Mouse (Mus musculus) heart, postnatal 36 days (tissue): Measurements from ENCODE around the gene Rab7b. TPM values are rescaled to one million over a fixed set of nuclear protein-coding genes. Genes with fewer than 3 reads are reported as not detected.

Experiments
- DNase-seq, 2 experiments: peaks; one replicate each; pipeline ENCODE4 v3.0.0; 2021 to 2022
- intact Hi-C: fragments of 180-260 bp; cut with DNase I; formaldehyde crosslinking; loops from one replicate; pipeline ENCODE4 v1.15.1; 2025
- total RNA-seq, 2 experiments: library from RNA; stranded (reverse); gene quantifications; 2 replicates each; pipeline ENCODE4 v1.2.3; 2021

The Rab7b gene
- total RNA-seq, 2 experiments from 2014 or later, result 4.3 to 4.5 TPM

DNA sequence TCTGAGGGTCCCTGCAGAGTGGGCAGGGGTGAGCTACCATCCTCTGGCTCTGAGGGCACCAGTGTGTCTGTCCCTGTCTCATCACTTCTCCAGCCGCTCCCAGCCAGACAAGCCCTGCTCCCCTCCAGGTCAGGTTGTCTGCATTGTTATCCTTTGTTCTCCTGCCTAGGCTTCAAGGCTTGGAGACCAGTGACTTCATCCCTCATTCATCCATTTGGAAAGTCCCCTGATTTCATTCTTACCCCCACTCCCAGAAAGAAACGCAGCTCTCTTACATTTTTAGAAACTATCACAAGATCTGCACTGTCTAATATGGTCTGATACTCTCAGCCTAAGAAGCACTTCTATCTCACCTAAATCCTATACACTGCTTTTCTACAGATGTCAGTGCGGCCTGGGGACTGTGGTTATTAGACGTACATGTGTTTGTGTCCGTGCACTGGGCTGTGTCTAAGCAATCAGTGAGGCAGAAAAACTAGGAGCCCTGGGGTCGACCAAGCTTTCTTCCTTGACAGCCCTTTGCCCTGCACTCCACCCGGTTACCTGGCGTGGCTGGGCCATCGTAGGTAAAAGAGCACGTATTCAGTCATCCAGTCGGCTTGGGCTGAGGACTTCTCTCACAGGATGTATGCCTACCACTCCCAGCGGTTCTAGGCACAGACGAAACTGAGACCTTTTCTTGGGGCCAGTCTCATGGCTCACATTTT lies 45.1 kb downstream of the Rab7b start:
- no peak for DNase-seq
- intact Hi-C loops, result no loop called here

DNA sequence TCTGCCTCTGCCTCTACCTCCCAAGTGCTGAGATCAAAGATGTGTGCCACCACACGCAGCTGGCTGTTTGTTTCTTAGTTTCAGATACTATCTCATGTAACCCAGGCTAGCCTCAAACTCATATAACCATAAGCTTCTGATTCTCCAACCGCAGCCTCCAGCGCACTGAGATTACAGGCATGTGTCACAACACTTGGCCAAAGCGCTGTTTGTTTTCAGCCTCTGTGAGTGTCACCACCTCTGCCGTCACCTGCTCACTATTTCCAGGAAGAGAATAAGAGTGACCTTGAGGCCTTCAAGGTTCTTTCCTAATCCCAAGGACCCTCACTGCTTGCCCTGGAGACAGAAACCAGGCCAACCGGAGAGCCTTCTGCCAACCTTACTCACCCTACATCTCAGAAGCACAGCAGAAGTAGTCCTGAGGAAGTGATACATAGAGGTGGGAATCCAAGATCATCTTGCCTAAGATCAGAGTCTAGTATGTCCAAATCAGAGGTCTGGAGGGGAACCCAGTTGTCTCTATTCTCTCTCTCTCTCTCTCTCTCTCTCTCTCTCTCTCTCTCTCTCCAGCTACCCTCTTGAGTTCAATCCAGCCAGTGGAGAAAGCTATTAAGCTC lies 46.3 kb downstream of the Rab7b start:
- intact Hi-C loops, result no loop called here
- no peak for DNase-seq

DNA sequence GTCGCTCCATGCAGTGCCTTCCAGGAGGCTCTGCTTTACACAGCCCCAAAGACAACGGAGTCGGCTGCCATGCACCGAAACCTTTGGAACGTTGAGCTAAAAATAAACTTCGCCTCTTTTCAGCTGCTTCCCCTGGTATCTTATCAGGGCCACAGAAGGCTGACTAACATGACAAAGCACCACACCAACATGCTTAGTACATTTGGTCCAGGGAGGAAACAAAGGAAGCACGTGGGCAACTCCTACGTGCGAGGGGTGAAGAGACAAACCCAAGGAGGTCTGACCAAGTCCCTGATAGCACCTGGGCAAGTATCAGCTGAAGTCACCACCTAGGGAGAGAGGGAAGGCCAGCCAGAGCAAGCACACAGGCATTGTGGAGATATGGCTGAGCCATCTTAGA lies 48.0 kb downstream of the Rab7b start:
- intact Hi-C loops, result no loop called here
- no peak for DNase-seq

DNA sequence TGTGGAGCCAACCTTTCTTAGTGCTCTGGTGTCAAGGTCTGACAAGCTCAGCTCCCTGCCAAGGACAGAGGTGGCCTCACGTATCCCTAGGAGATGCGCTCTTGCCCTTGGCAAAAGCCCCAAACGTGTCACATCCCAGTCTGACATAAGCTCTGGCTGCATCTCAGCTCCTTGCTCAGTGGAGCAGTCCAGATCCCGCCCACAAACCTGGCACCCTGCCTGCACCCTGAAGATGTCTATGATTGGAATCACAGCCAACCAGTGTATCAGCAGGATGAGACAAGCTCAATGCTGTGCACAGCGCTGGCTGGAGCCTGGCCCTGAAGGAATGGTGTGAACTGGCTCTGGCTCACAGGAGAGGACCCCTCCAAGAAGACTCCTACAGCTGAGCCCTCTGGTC lies 48.8 kb downstream of the Rab7b start:
- DNase-seq, result peak; percentile 65 to 72
- intact Hi-C loops, result no loop called here

DNA sequence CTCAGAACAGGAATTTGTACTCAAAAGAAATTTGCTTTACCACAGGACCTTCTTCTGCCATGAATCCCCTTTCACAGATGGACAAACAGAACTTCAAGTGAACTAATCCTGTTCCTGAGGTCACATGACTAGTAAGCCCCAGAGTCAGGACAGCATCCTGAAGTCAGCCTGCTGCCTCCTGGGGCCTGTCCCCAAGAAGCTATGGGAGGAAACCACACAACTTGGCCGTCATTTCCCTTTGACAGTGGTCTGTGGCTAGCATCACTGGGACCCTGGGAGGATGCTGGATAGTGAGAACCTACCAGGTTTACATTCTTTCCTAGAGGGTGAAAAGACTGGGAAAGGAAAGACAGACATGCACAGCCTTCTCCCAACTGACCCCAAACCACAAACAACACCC lies 50.3 kb downstream of the Rab7b start:
- intact Hi-C loops, result no loop called here
- DNase-seq, result no peak

DNA sequence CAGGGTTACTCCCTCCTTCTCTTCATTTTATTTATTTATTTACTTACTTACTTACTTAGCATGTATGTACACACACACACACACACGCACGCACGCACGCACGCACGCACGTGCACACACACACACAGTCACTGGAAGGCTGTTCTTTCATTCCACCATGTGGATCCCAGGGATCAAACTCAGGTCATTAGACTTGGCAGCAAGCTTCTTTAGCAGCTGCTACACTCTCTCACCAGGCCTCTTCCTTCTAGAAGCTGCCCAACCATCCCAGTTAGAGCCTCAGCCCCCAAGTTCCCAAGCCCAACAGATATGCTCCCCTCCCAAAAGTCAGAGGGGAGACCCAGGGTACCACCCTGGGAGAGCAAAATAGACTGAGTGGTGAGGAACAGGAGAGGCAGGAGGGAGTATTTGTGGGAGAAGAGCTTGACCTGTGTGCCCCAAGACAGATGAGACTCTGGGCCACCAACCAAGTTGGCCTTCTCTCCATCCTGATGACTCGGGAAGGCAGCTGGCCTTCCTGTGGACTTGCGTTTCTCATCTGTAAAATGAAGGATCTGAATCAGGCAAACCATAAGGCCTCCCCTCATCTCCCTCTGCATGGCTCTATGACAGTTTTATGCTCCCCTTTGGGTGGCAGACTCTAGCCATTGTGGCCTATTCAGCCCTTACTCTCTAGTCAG lies 51.1 kb downstream of the Rab7b start:
- intact Hi-C loops, result no loop called here

DNA sequence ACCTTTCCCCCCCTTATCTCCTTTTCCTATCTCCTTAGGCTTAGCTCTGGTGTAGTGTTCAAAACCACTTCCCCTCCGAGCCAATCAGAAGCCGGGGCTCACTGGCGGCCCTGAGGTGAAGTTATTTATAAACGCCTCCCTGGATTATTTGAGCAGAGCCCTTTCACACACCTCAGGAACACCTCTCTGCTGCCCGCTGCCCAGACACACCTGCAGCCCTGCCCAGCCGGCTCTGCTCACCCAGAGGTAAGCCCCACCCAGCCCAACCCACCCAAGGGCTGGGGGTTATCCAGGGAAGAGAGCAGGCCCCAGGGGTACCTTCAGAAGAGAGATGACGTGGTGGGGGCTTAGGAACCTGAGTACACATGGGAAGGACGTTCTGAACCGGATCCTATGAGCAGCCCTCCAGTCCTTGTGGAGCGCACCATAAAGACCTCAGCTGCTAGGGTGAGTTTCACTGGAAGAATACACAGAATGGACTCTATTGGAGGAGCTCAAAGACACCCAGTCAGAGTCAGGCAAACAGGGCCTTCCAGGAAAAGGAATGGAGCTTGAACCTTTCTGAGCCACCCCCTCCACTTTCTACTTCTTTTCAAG lies 55.5 kb downstream of the Rab7b start, which contains the start of gene Slc26a9:
Slc26a9 (plus strand) TSS at position 155 of the 597 bp plus-strand sequence.
- intact Hi-C loops, result no loop called here
- DNase-seq, result no peak

More for the DNA sequence above, 51.1 kb downstream of the Rab7b start:
- no peak for DNase-seq

DNA sequence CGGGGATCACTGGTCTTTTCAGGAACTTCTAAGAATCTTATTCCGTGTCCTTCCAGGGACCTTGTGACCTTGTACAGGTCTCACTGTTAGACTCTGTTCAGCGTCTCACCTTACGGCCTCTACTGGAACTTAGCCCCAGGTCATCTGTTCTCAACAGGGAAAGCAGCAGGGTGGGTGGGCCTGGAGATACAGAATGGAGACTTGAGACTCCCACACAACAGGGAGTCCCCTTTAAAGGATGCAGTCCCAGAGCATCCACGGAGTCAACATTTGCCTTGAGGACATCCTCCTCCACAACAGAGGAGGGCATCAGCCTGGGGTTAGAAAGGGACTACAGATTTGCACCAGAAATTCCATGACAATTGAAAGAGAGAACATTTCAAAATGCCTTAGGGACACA lies 56.9 kb downstream of the Rab7b start:
- intact Hi-C loops, result no loop called here

DNA sequence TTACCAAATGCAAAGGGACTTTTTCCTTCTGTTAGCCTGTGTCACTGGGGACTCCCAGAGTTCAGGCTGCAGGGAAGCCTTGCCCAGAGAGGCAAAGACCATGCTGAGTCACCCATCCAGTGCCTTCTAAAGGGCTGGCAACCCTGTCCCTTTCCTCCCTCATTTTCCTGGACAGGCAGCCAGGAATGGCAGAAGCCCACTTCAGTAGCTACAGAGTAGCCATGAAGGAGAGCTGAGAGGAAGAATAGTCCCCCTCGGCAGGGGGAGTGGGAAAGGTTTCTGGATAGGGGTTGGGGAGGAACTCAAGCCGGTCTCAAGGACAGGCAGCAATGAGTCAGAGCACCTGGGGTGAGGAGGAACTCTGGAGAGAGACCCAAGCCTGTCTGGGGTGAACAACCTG lies 59.3 kb downstream of the Rab7b start:
- intact Hi-C loops, result no loop called here
- DNase-seq, result no peak

More for the DNA sequence above, 56.9 kb downstream of the Rab7b start:
- no peak for DNase-seq

DNA sequence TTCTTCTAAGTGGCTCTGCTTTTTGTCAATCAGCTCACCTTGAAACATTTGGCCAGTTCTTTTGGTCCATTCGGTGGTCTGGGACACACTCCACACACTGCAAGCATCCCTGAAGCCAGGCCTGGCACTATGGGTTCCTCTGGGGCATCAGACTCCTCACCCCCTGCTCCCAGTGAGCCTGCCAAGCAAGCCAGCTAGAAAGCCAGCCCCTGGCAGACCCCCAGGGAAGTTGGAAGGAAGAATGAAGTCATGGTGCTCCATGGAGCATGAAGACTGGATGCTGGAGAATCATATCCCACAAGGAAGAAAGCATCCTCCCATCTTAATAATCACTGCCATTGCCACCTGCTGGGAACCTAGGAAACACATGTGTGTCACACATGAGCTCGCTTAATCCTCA lies 60.1 kb downstream of the Rab7b start:
- no peak for DNase-seq
- intact Hi-C loops, result no loop called here

DNA sequence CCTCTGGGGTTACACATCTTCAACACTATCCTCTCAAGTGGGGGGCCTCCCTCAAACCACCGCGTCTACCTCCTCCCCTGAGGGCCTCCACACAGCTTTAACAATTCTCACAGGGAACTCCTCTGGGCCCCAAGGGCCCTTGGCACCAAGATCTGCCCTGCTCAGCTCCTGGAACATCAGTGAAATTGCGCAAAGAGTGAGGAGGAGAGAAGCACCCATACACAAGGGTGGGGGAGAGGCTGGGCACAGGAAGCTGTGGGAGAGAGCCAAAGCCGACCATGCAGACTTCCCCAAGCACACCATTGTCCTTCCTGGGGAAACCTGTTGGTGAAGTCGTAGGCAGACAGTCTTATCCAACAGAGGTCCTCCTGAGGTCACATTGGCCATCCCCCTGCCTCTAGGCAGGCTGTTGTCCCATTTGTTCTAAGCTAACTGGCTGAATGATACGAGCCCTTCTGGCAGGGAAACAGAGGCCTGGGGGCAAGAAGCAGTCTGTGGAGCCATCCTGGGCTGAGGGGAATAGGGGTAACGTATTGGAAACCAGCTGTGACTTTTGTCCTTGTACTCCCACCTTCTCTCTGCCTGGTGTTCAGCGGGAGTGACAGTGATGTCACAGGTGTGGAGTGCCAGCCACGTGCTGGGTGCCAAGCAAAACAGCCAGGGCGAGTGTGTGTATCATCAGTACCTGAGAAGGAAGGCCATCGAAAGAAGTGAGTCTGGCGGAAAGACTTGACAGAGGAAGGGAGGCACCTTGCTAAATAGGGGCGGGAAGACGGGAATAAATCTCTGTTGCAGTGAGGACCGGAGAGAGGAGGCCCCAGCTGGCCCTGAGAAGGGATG lies 61.4 kb downstream of the Rab7b start:
- DNase-seq, result no peak
- intact Hi-C loops, result no loop called here

DNA sequence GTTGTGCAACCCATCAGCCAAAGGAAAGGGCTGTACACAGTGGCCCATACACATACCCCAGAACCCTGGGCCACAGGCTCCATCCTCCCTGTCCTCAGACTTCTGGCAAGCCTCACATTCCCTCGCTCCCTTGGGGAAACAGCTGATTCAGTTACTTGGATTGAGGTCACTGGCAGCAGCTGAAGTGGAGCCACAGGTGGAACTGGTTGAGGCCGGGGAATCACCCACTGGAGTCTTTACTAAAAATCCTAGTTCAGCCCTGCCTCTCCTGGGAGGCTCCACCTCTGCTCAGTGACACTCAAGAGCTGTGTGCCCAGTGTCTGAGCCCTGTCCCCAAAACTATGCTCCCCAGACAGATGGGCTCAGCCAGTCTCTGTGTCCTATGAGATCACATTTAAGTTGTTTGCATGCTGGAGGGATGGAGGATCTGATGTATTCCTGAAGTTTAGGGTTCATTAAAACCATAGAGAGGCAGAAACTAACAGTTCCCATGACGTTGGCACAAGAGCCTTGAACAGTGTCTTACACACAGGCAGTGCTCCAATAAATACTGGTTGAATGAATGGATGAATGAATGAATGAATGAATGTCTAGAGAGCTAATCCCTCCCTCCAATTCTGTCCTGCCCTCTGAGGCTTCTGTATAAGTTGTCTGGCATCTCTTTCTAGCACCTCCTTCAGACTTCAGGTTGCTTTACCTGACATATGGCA lies 62.8 kb downstream of the Rab7b start:
- peak in 1 of 2 experiments; percentile 15 for DNase-seq
- intact Hi-C loops, result no loop called here

DNA sequence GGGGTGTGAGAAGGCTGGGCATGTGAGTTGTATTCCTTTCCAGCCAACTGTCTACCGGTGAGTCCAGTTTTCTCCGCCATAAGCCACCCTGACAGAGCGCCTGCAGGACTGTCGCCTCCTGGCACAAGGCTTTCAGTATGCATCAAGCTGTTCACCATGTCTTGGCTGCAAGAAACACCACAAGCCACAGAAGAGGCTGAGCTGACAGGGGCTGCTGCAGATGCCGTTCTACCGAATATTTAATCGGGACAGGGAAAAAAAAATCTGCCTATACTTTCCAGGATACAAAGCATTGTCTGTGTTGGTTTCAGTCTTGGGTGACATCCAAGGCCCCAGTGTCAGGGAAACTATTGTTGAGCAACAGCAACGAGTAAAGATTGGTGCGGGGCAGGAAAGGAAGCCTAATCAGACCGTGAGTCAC lies 63.4 kb downstream of the Rab7b start:
- no peak for DNase-seq
- intact Hi-C loops, result no loop called here

DNA sequence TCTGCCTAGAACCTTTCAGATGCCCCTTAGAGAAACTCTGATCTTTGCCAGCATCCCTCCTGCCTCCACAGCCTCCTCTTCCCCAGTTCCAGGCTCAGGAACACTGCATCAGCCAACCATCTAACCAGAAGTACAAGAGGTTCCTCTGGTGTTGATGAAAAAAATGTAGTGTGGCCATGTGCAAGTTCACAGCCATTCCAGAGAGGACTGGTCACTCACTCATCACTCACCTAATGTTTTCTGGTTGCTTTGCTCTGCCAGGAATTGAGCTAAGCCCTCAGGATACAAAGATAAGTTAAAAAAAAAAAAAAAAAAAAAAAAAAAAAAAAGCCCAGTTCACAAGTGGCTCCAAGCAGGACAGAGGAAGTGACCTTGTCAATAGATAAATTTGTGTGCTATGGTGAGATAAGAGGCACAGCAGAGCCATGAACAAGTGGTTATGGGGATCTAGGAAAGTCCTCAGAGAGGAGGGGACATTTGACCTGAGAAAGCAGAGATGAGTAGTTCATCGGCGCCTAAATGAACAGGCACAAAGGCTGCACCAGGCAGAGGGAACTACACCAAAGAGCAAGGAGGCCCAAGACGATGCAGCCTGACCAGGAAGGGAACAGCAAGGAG lies 65.8 kb downstream of the Rab7b start:
- no peak for DNase-seq
- intact Hi-C loops, result no loop called here

DNA sequence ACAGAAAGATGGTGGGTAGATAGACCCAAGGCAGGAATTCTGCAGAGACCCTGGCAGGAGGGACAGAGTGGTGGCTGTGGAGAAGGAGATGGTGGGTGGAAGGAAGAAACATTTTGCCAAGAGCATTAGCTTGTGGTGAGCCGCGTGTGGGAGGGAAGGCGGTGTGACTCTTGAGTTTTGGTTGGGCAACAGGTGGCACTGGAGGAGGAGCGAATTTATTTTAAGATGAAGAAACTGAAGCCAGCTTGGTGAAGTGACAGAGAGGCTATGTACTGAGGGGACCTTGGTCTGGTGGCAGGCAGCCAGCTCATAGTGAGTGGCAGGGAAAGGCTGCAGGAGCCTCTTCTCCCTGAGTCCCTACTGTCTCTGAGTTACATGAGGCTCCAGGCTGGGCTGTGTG lies 66.4 kb downstream of the Rab7b start:
- intact Hi-C loops, result no loop called here
- peak; percentile 39 to 55 for DNase-seq

DNA sequence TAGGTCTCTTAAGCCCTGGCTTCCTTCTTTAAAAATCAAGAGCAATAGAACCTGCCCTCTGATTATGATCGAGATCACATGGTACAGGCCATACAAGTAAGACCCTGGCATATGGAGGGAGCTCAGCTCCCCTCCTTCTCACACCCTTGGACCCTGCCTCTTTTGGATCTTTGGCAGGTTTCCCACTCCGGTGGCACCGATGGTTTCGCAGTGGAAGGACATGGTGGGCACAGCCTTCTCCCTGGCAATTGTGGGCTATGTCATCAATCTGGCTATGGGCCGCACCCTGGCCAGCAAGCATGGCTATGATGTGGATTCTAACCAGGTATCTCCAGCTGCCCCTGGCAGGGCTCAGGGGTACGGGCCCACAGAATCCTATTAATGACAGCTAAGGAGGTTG lies 68.7 kb downstream of the Rab7b start:
- intact Hi-C loops, result no loop called here
- no peak for DNase-seq

DNA sequence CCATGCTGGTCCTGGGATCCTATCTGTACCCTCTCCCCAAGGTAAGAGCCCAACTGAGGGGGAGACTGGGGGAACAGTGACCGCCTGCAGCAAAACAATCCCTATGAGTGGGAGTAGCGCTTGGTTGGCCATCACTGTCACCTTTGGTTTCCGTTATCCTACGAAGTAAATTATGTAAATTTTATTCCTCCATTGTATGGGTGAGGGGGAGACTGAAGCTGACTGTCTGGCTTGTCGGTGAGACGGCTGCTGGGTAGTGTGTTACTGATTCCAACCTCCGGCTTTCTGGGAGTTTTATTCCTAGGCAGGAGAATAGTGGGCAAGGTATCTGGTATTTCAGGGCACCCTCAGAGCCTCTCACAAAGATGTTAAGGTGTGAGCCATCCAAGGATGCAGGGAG lies 70.3 kb downstream of the Rab7b start:
- DNase-seq, result no peak
- intact Hi-C loops, result no loop called here

DNA sequence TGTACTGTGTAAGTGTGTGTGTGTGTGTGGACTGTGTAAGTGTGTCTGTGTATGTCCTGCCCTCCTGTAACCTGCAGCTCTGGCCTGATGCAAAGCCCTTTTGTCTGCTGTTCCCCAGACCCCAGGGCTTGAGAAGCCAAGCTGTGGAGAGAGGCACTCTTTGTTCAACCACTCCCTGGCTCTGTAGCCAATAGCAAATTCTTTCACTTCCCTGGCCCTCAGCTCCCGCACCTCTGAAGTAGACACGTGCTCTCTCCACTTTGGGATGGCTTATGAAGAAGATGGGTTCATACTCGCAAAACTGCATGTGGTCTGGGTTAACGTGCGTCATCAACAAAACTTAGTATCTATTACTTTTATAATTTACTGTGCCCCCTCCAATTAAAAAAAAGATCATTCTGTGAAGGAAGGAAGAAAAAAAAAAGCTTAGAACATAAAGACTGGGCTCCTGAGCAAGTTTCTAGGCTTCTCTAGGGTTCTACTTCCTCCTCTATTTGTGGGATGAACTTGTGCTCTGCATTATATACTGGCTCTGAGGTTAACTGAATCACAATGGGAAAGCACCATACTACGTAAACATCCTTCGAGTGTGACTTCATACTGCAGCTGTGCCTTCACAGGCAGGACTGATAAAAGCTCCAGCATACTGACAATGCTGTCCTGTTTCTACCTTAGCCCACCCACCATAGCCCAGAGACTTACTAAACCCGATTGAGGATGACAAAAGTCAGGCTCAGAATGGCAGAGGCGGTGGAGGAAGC lies 71.4 kb downstream of the Rab7b start:
- intact Hi-C loops, result no loop called here
- DNase-seq, result peak in 1 of 2 experiments; percentile 0

DNA sequence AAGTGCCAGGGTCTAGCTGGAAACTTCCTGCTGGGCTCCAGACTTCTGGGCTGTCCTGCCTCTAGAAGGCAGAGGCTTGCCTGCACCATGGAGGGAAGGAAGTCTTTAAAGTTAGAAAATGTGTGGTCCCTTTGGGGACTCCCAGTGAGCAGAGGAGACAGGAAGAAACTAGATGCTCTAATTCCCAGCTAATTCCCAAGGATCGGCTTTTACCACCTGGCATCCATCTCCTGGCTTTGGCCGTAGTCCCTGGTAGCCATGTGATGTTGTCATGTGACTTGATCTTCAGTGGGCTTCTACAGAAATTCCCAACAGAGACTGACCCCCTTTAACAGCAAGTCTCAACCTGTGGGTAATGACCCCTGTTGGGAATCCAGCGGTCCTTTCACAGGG lies 71.9 kb downstream of the Rab7b start:
- peak in 1 of 2 experiments; percentile 1 for DNase-seq

More for the DNA sequence above, 71.9 kb downstream of the Rab7b start:
- intact Hi-C loops, result no loop called here
